In genomic region chr5:146940219-146940618, GRCm38 (mm10) we compare ENCODE assay signal across 8 mouse cellular contexts. TPM values are rescaled to one million over a fixed set of nuclear protein-coding genes. Genes with fewer than 3 reads are reported as not detected.
A peak's percentile ranks its signal among the peaks of the same experiment; 100 is the strongest.
DNase-seq lines count a peak whose midpoint lies in the region; TF ChIP-seq lines count a peak whose summit lies in the region.

No protein-coding gene starts in this region.

- no peaks in the 10 kb centered on the region for H3K4me1 ChIP-seq in lung, adult 2 months (ENCODE audit: control insufficient read depth, insufficient read depth, low read length)

- TF ChIP-seq POLR2A in lung, adult 2 months (IDR thresholded peaks at IDR 0.05; ENCODE audit: borderline replicate concordance, extremely low read depth, low read depth, low read length): no peak

- intact Hi-C loops in left cerebral cortex, postnatal 36 days (cut with DNase I): no loop called here

- 16% methylated on average over 7 of the region's 7 CpGs for WGBS in lung, adult 2 months

- DNase-seq in cerebellum, postnatal 14 days: peak; percentile 49 to 64
- no peak for DNase-seq in cerebellum, adult 11-12 months
- DNase-seq in lung, adult 2 months: no peak
- DNase-seq in lung, adult 18-20 months: no peak
- DNase-seq in c-Kit-positive CD71-negative TER-119-negative erythroid progenitor cells, embryonic 14.5 days (ENCODE audit: low read depth): peak; percentile 33
- DNase-seq in lung, postnatal 14 days: peak; percentile 39
- no peak for DNase-seq in frontal cortex, postnatal 36 days (ENCODE audit: low spot score in 2 of 2)
- DNase-seq in left cerebral cortex, postnatal 36 days (ENCODE audit: low spot score in 2 of 2): no peak

- peak; percentile 56 for TF ChIP-seq CTCF in lung, adult 2 months (IDR thresholded peaks at IDR 0.05; ENCODE audit: insufficient read depth, low read length)

- no peak overlapping the region for H3K4me3 ChIP-seq in lung, adult 2 months (replicated peaks; ENCODE audit: extremely low read depth, low read depth, low read length)

RNA-seq across cellular contexts. Expression of gene Gtf3a, which starts 8.2 kb away (rescaled TPM):
- 35.2 and 52.8 TPM in 2 replicates for polyA plus RNA-seq in lung, adult 2 months (2012; rRNA removed)
- total RNA-seq in left cerebral cortex, postnatal 36 days (2021): 10 to 100 TPM; 21.0 to 27.2 TPM

RNA-seq across cellular contexts. Expression of gene Mtif3, which starts 23.4 kb away (rescaled TPM):
- polyA plus RNA-seq in lung, adult 2 months (2012; rRNA removed): 7.8 and 8.6 TPM in 2 replicates
- total RNA-seq in left cerebral cortex, postnatal 36 days (2021): 10 to 100 TPM; 18.5 to 19.9 TPM

Comparison
In these comparisons a context has a peak if more than half of its experiments do, and no peak if none do; other contexts are left out.
1. DNase-seq: peak in cerebellum, postnatal 14 days (2 of 2), c-Kit-positive CD71-negative TER-119-negative erythroid progenitor cells, embryonic 14.5 days (single experiment) and lung, postnatal 14 days (single experiment); none in cerebellum, adult 11-12 months (single experiment), lung, adult 2 months (single experiment), lung, adult 18-20 months (0 of 2), frontal cortex, postnatal 36 days (0 of 2) and left cerebral cortex, postnatal 36 days (0 of 2).